Mouse (Mus musculus) kidney, postnatal 4 days (tissue): ENCODE results near the gene Smim7.

ENCODE experiments used
- DNase-seq, 2 experiments: peaks; one replicate each; pipeline ENCODE4 v3.0.0; 2021; ENCODE audit warnings: mixed read lengths in 2 of 2

Gene Smim7

GRCm38 (mm10) chr8:72570633-72571610 lies at the start of gene Smim7:
Smim7 (minus strand) TSS chr8:72571088.
- DNase-seq = peak; percentile 98 to 99

GRCm38 (mm10) chr8:72590198-72590597 lies 19.3 kb upstream of the Smim7 start:
- peak; percentile 60 to 63 for DNase-seq

DNA sequence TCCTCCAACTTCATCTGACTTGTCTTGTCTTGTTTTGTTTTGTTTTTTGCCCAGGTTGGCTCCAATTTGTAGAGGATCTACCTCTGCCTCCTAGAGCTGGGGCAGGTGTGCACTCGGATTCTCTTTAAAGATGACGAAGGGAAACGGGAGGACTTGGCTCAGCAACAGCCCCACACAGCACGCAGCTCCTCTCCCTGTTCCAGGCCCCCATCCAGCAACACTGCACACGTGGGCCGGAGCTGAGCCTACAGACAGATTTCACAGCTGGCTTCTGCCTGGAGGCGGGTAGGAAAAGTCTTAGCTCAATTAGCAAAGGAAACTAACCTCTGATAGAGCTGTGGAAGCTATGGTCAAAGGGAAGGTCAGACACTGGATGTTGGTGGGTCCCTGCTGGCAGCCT lies 18.4 kb upstream of the Smim7 start:
- peak in 1 of 2 experiments; percentile 12 for DNase-seq

GRCm38 (mm10) chr8:72588865-72589264 lies 18.0 kb upstream of the Smim7 start:
- no peak for DNase-seq

DNA sequence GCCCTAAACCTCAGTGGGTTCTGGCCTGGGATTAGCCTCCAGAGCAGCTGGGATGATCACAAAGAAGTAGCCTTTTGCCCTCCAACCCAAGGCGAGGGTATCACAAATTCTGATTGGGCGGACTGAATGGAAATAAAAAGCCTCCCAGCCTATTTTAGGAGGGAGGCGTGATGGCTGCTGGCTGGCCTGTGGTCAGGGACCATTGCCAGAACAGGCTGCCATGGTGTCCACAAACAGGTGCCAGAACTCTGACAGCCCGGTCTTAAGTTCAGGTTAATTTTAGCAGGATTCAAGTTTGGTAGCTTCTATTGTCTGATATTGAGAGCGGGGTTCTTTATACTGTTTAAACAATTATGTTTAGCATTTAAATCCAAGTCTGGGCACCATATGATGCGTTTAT lies 16.9 kb upstream of the Smim7 start:
- no peak for DNase-seq

DNA sequence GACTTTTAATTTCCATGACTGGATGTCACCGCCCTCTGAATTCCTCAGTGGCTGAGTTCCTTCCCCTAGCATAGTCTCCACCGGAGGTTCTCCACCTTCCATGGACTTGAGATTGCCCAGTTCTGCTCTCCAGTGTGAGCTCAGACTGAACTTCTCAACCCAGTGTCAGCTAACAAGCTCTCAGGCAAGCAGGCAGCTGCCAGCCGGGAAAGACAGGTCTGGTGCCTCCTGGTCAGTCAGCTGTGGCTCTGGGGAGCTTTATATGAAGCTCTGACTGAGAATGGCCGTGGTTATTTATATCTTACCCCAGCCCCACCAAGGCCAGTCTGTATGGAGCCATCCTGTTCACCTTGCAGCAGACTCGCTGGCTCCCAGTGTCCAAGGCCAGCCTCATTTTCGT lies 13.5 kb upstream of the Smim7 start:
- no peak for DNase-seq

DNA sequence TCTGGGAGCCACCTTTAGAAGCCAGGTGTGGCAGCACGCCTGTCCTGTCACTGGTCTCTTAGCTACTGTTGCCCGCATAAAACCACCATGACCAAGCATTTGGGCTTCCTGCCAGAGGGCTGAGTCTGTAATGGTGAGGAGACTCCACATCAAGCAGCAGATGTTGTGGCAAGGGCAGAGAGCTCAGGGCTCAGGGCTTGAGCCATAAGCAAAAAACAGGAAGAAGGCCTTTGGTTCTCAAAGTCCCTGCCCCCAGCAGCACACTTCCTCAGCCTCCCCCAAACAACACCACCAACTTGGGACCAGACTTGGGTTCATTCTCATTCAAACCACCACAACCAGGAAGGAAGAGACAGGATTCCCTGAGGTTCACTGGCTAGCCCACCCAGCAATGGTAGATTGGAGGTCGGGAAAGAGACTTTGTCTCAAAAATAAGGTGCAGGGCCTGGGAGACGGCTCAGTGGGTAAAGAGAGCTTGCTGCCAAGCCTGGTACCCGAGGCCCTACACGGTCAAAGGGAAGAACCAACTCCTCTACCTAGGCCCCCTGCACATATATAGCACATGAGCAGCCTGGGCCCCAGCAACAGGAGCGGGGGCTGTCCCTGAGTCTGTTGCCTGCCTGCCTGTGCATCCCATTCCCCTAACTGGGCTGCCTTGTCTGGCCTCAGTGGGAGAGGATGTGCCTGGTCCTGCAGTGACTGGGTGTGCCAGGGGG lies 12.3 kb upstream of the Smim7 start:
- peak in 1 of 2 experiments; percentile 27 for DNase-seq

GRCm38 (mm10) chr8:72579374-72579773 lies 8.5 kb upstream of the Smim7 start:
- DNase-seq = peak in 1 of 2 experiments; percentile 29

DNA sequence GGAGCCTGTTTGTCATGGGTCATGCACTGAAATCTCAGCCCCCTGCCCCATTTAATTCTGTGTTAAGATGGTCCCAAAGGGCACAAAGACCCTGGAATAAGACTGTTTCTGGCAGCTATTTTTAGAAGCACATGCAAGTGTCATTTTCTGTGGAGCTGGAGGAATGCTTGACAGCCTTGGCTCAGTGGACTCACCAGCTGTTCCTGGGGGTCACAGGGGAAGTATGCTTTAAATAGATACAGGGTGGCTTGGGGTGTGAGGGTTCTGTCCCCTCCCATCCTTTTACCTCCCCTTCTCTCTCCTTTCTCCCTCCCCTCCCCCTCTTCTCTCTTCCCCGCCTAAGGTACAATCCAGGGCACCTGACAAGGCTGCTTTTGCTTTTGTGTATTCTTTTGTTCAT lies 7.1 kb upstream of the Smim7 start:
- no peak for DNase-seq

DNA sequence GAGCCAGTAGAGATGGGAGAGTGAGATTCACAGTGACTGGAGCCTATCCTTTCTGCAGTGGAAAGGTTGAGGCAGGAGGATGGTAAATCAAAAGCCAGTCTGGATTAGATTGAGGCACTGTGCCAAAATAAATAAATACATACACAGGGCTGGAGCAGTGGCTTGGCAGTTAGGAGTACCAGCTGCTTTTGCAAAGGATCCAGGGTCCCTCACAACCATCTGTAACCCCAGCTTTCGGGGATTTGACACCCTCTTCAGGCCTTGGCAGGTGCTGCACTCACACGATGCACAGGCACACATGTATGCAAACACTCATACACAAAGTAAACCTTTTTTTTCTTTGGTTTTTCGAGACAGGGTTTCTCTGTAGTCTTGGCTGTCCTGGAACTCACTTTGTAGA lies 6.4 kb upstream of the Smim7 start:
- DNase-seq = peak in 1 of 2 experiments; percentile 16

DNA sequence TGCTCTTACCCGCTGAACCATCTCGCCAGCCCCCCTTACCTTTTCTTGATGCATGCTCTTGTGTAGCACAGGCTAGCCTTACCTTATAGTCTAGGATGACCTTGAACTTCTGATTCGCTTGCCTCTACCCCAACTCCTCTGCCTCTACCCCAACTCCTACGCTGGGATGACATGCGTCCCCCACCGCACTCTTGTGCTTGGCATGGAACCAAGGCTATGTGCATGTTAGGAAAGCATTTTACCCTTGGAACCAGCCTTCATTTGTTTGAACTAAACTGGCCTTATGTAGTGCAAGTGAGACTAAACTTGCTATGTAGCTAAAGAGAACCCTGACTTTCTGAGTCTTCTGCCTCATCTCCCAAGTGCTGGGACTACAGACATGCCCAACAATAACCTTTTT lies 5.0 kb upstream of the Smim7 start:
- DNase-seq = no peak

- no peak for DNase-seq
Measured at GRCm38 (mm10) chr8:72573450-72573849, 2.6 kb upstream of the Smim7 start.

DNA sequence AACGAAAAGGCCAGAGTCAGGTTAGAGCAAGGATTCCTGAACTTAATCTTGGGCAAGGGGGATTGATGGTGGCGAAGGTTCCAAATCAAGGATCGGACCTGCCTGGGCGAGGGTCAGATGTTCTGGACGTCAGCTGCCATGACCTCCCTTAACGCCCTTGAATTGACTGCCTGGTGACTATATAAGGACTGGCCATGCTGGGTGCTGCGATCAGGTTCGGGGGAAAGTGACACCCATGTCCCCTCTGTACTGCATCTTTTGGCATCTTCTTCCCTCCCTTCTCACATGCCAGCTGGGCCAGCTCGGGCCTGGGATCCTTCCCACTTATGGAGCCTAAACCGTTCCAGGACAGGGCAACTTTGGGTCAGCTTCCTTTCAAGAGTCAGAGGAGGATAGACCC lies 1.6 kb upstream of the Smim7 start:
- peak in 1 of 2 experiments; percentile 26 for DNase-seq

- DNase-seq = peak; percentile 84 to 88
Measured at GRCm38 (mm10) chr8:72571611-72572473, 954 bp upstream of the Smim7 start, which contains the start of gene Tmem38a. Tmem38a (plus strand) TSS chr8:72572055.

GRCm38 (mm10) chr8:72565970-72566369 lies 4.9 kb downstream of the Smim7 start:
- no peak for DNase-seq

DNA sequence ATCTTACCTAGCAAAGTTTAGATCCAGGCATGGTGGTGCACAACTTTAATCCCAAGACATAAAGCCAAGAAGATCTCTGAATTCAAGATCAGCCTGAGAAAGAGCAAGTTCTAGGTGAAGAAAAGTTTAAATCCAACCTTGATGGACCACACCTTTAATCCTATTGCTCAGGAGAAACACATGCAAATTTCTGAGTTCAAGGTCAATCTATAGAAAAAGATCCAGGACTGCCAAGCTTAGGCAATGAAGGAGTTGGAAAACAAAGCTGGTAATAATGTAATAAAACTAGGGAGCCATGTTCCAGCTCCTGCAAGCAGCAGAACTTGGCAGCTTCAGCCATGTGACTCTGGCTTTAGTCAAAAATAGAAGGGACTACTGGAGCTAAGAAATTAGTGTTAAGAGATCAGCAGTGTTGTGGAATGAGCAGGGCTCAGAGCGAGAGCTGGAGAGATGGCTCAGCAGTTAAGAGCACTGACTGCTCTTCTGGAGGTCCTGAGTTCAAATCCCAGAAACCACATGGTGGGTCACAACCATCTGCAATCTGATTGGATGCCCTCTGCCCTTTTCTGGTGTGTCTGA lies 9.7 kb downstream of the Smim7 start:
- DNase-seq = no peak

DNA sequence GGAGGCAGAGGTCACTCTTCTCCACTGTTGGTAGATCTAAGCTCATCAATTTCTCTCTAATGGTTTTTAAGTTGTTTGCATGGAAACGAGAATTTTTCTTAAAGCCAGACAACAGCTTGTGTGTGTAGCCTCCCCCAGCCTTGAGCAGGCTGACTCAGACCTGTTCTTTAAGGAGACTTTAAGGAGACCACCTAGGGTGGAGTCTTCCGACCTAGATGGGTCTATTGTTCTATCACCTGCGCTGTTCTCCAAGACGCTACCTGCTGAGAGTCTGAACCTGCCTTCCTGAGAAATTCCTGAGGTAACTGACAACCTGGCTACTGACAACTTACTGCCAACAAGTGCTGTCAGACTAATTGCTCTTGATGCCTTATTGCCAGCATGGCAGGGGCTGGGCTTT lies 15.1 kb downstream of the Smim7 start:
- DNase-seq = no peak

- DNase-seq = no peak
Measured at GRCm38 (mm10) chr8:72549314-72549892, 21.5 kb downstream of the Smim7 start.

GRCm38 (mm10) chr8:72548644-72549313 lies 22.1 kb downstream of the Smim7 start:
- no peak for DNase-seq

GRCm38 (mm10) chr8:72547802-72548643 lies 22.9 kb downstream of the Smim7 start, which contains the start of gene Med26:
Med26 (minus strand) TSS chr8:72548270.
- peak; percentile 97 to 99 for DNase-seq
